Mouse (Mus musculus): ENCODE results near the gene Palm3. TPM values are rescaled to one million over a fixed set of nuclear protein-coding genes. Genes with fewer than 3 reads are reported as not detected.

Gene Palm3
- polyA plus RNA-seq, 1 experiment from 2014 or later: 6.7 TPM

GRCm38 (mm10) chr8:84038015-84038414 lies 16.7 kb downstream of the Palm3 start:
- 49% methylated on average over 5 of the region's 5 CpGs for WGBS
- Histone ChIP-seq H3K27me3 (replicated peaks) (peaks cover 21% of the 10 kb centered on the region), H3K9me3 (no peaks in the 10 kb centered on the region), H3K4me3 (replicated peaks) (no peak overlapping the region), H3K4me1 (peaks cover 8% of the 10 kb centered on the region; the same call in 1 of the 2 replicates), H3K27ac (no peak overlapping the region), H3K4me2 (no peak overlapping the region), H3K9ac (no peak overlapping the region), H3K36me3 (no peaks in the 10 kb centered on the region)
- ATAC-seq (ENCODE audit: insufficient read depth, low FRiP score, low read depth): no peak

DNA sequence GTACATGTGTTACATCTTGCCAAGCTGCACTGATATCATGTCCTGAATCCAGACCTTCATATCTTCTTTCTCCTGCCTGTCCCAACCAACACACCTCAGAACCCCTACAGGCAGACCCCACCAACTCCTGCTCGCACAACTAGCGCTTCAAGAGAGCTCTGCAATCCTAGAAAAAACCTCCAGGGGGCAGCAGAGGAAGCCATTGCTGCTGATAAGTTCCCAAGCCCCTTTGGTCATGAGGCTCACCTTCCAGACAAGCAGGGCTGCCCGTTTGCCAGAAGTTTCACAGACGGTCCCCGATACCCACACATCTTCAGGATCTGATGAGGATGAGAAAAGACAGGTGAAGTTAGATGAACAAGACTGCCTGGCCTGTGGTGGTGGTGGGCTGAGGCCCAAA lies 17.8 kb downstream of the Palm3 start:
- ATAC-seq (ENCODE audit: insufficient read depth, low FRiP score, low read depth): no peak
- H3K27ac ChIP-seq: no peak overlapping the region
- H3K9ac ChIP-seq: no peak overlapping the region
- no peaks in the 10 kb centered on the region for H3K36me3 ChIP-seq
- no peak overlapping the region for H3K4me3 ChIP-seq (replicated peaks)
- WGBS: 4% methylated on average over 5 of the region's 5 CpGs
- H3K9me3 ChIP-seq: no peaks in the 10 kb centered on the region
- no peak overlapping the region for H3K4me2 ChIP-seq
- peaks cover 31% of the 10 kb centered on the region for H3K27me3 ChIP-seq (replicated peaks)
- peaks cover 8% of the 10 kb centered on the region; the same call in 1 of the 2 replicates for H3K4me1 ChIP-seq

DNA sequence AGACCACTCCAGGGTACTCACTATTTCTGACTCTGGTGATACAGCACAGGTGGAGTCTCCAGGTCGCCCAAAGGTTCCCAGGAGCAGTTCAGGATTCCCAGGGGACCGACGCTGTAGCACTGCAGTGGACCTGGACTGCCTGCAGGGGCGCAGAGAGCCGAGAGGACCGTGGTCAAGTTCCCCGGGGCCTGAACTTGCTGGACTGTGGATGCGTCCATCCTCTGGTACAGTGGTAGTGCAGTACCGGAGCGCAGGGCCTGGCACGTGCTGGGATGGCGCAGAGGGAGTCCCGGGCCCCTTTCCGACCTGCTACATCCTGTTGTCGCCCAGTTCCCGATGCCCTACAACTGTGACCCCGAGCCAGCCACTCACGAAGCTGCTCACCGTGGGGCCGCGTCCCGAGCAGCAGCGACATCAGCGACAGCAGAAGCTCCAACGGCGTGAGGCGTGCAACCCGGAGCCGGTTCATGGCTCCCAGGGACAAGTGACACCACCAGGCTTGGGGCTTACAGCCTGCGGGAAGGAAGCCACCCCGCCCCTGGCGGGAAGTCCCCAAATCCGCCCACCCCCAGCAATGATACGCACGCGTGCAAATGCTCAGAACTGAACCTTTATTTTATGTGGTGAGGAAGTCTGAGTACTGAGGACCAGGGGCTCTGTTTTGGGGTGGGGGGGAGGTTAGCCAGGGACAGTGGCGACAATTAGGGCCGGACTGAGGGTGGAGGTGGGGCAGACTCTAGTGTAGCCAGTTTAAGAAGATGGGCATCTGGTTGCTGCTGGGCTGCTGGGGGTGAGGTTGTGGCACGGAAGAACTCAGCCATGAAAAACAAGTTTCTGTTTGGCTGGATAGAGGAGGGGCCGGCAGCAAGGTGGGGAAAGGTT lies 21.0 kb downstream of the Palm3 start, which contains the start of gene Il27ra:
Gene Il27ra, minus strand, starts transcription at position 524 of the 882 bp plus-strand sequence.
- peak; percentile 54; the same call in 1 of the 2 replicates for ATAC-seq (ENCODE audit: insufficient read depth, low FRiP score, low read depth)
- peaks cover 46% of the 10 kb centered on the region for H3K27me3 ChIP-seq (replicated peaks)
- H3K27ac ChIP-seq: no peak within 1 kb of the TSS
- peak within 1 kb of the TSS; percentile 44; the same call in 1 of the 2 replicates for H3K9ac ChIP-seq
- no peaks in the 10 kb centered on the region for H3K36me3 ChIP-seq
- H3K4me2 ChIP-seq: peak within 1 kb of the TSS; percentile 65
- peaks cover 14% of the 10 kb centered on the region for H3K4me1 ChIP-seq
- WGBS: 4% methylated on average over 40 of the region's 40 CpGs
- H3K4me3 ChIP-seq (replicated peaks): peak within 1 kb of the TSS; percentile 35
- no peaks in the 10 kb centered on the region for H3K9me3 ChIP-seq

- ATAC-seq (ENCODE audit: insufficient read depth, low FRiP score, low read depth): no peak
- Histone ChIP-seq H3K4me2 (peak overlapping the region; percentile 65), H3K4me1 (peaks cover 14% of the 10 kb centered on the region), H3K9ac (no peak overlapping the region), H3K27me3 (replicated peaks) (peaks cover 46% of the 10 kb centered on the region), H3K4me3 (replicated peaks) (peak overlapping the region; percentile 35), H3K9me3 (no peaks in the 10 kb centered on the region), H3K36me3 (no peaks in the 10 kb centered on the region), H3K27ac (no peak overlapping the region)
- WGBS: 26% methylated on average over 12 of the region's 12 CpGs
Observed at GRCm38 (mm10) chr8:84042948-84043342, 21.7 kb downstream of the Palm3 start.

GRCm38 (mm10) chr8:84044103-84044502 lies 22.8 kb downstream of the Palm3 start:
- 12% methylated on average over 7 of the region's 7 CpGs for WGBS
- H3K4me1 ChIP-seq: peaks cover 14% of the 10 kb centered on the region
- H3K4me2 ChIP-seq: no peak overlapping the region
- H3K9me3 ChIP-seq: no peaks in the 10 kb centered on the region
- H3K36me3 ChIP-seq: no peaks in the 10 kb centered on the region
- no peak overlapping the region for H3K9ac ChIP-seq
- H3K4me3 ChIP-seq (replicated peaks): no peak overlapping the region
- peaks cover 46% of the 10 kb centered on the region for H3K27me3 ChIP-seq (replicated peaks)
- ATAC-seq (ENCODE audit: insufficient read depth, low FRiP score, low read depth): no peak
- H3K27ac ChIP-seq: no peak overlapping the region

DNA sequence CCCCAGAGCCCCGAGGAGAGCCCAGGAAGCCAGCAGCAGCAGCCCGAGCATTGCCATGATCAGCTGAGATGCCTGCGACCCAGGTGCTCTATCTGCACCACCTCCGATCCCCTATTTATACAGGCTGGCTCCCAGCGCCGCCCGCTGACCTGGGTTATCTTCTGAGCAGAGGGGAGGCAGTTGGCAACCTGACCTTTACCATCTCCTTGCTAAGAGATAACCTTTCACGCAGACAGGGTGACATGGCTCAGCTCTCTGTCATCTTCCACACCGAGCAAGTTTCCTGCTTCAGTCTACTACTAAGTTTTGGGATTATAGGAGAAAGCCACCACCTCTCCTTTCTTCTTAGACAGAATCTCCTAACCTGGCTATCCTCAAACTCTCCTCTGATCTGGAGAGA lies 23.6 kb downstream of the Palm3 start, which contains the start of gene Rln3:
Gene Rln3, minus strand, starts transcription at position 101 of the 400 bp plus-strand sequence.
- no peak for ATAC-seq (ENCODE audit: insufficient read depth, low FRiP score, low read depth)
- Histone ChIP-seq H3K27me3 (replicated peaks) (peaks cover 42% of the 10 kb centered on the region), H3K9me3 (no peaks in the 10 kb centered on the region), H3K4me3 (replicated peaks) (no peak within 1 kb of the TSS), H3K4me1 (peaks cover 14% of the 10 kb centered on the region), H3K4me2 (peak within 1 kb of the TSS; percentile 23; the same call in 1 of the 2 replicates), H3K27ac (no peak within 1 kb of the TSS), H3K9ac (no peak within 1 kb of the TSS), H3K36me3 (no peaks in the 10 kb centered on the region)
- 7% methylated on average over 9 of the region's 9 CpGs for WGBS

DNA sequence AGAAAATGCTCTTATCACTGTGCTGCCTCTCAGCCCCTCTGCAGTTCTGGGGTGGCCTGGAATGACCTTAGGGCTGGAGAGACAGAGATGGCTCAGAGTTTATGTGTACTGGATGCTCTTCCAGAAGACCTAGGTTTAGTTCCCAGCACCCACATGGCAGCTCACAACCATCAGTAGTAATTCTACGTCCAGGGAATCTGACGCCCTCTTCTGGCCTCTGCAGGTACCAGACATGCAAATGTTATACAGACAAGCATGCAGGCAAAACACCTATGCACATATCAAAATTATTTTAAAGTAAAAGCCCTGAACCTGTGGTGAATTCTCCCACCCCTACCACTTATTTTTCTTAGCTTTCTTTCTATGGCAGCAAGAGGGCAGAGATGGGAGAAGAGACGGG lies 25.2 kb downstream of the Palm3 start:
- Histone ChIP-seq H3K4me3 (replicated peaks) (no peak overlapping the region), H3K9ac (no peak overlapping the region), H3K4me2 (no peak overlapping the region), H3K9me3 (no peaks in the 10 kb centered on the region), H3K36me3 (no peaks in the 10 kb centered on the region), H3K4me1 (peaks cover 14% of the 10 kb centered on the region), H3K27me3 (replicated peaks) (peaks cover 39% of the 10 kb centered on the region), H3K27ac (no peak overlapping the region)
- 77% methylated on average over 3 of the region's 3 CpGs for WGBS
- ATAC-seq (ENCODE audit: insufficient read depth, low FRiP score, low read depth): no peak

- no peak overlapping the region for H3K27ac ChIP-seq
- peaks cover 23% of the 10 kb centered on the region for H3K27me3 ChIP-seq (replicated peaks)
- H3K9ac ChIP-seq: no peak overlapping the region
- WGBS: 62% methylated on average over 5 of the region's 5 CpGs
- no peak overlapping the region for H3K4me2 ChIP-seq
- no peak for ATAC-seq (ENCODE audit: insufficient read depth, low FRiP score, low read depth)
- no peaks in the 10 kb centered on the region for H3K9me3 ChIP-seq
- no peak overlapping the region for H3K4me3 ChIP-seq (replicated peaks)
- H3K4me1 ChIP-seq: peaks cover 6% of the 10 kb centered on the region; the same call in 1 of the 2 replicates
- no peaks in the 10 kb centered on the region for H3K36me3 ChIP-seq
Observed at GRCm38 (mm10) chr8:84048171-84048570, 26.9 kb downstream of the Palm3 start.

DNA sequence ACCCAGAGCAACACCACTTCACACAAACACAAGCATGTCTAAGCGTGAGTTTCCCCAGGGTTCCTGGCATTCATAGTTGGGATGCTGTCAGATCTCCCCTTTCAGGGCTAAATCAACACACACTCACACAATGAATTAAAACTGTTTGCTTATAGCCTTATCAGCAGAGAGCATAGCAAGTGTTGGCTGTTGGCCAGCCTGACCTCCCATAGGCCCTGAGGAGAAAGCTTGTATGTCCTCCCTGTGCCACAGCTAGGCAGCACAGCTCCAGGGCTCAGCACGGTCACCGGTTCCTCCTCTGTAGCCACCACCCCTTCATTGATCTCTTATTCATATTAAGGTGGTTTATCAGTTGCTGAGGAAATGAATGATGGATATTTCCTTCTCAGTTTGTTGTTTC lies 31.5 kb downstream of the Palm3 start:
- Histone ChIP-seq H3K9ac (no peak overlapping the region), H3K4me2 (no peak overlapping the region), H3K4me3 (replicated peaks) (no peak overlapping the region), H3K27ac (no peak overlapping the region), H3K9me3 (no peaks in the 10 kb centered on the region), H3K36me3 (no peaks in the 10 kb centered on the region), H3K4me1 (no peaks in the 10 kb centered on the region), H3K27me3 (replicated peaks) (no peaks in the 10 kb centered on the region; the same call in 1 of the 2 replicates)
- ATAC-seq (ENCODE audit: insufficient read depth, low FRiP score, low read depth): peak; percentile 89
- 45% methylated on average over 3 of the region's 3 CpGs for WGBS

DNA sequence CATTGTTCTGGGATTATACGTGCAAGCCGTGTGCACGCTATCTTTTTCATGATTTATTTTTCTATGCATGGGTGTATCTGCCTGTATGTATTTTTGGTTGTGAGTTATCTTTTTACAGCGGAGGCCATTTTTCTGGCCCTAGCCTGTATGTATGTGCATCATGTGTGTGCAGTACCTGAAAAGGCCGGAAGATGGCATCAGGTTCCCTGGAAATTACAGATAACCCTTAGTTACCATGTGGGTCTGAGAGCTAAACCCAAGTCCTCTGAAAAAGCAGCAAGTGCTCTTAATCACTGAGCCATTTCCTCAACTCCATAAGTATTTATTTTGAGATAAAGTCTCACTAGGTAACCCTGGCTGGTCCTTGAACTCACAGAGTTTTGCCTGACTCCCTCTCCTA lies 32.0 kb downstream of the Palm3 start:
- no peaks in the 10 kb centered on the region for H3K9me3 ChIP-seq
- H3K27ac ChIP-seq: no peak overlapping the region
- no peaks in the 10 kb centered on the region; the same call in 1 of the 2 replicates for H3K27me3 ChIP-seq (replicated peaks)
- no peak overlapping the region for H3K4me3 ChIP-seq (replicated peaks)
- no peak overlapping the region for H3K4me2 ChIP-seq
- no peak for ATAC-seq (ENCODE audit: insufficient read depth, low FRiP score, low read depth)
- no peak overlapping the region for H3K9ac ChIP-seq
- no peaks in the 10 kb centered on the region for H3K4me1 ChIP-seq
- no peaks in the 10 kb centered on the region for H3K36me3 ChIP-seq
- WGBS: 83% methylated on average over 5 of the region's 5 CpGs

- 88% methylated on average over 1 of the region's 1 CpGs for WGBS
Observed at GRCm38 (mm10) chr8:84057827-84058226, 36.6 kb downstream of the Palm3 start.

DNA sequence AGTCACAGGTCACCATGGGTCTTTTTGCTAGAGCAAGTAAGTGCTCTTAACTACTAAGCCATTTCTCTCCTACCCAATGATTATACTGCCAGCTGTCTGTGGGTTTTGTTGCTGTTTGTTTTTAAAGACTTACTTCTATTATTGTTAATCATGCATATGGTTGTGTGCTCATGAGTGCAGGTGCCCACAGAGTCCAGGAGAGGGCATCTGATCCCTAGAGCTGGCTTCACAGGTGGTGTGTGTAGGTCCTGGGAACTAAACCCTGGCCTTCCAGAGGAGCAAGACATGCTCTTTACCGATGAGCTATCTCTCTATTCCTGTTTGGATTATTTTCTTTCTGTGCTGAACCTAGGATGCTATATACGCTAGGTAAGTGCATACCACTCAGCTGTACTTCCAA lies 38.0 kb downstream of the Palm3 start:
- no peak overlapping the region for H3K27ac ChIP-seq
- WGBS: 90% methylated on average over 2 of the region's 2 CpGs
- no peak overlapping the region for H3K4me2 ChIP-seq
- no peak overlapping the region for H3K9ac ChIP-seq
- no peaks in the 10 kb centered on the region for H3K9me3 ChIP-seq
- no peaks in the 10 kb centered on the region for H3K36me3 ChIP-seq
- H3K4me1 ChIP-seq: no peaks in the 10 kb centered on the region
- ATAC-seq (ENCODE audit: insufficient read depth, low FRiP score, low read depth): no peak
- no peaks in the 10 kb centered on the region for H3K27me3 ChIP-seq (replicated peaks)
- no peak overlapping the region for H3K4me3 ChIP-seq (replicated peaks)

More at GRCm38 (mm10) chr8:84057827-84058226, 36.6 kb downstream of the Palm3 start:
- ATAC-seq (ENCODE audit: insufficient read depth, low FRiP score, low read depth): peak; percentile 50; the same call in 1 of the 2 replicates
- H3K9ac ChIP-seq: no peak overlapping the region
- H3K4me3 ChIP-seq (replicated peaks): no peak overlapping the region
- H3K27ac ChIP-seq: no peak overlapping the region
- no peak overlapping the region for H3K4me2 ChIP-seq
- H3K36me3 ChIP-seq: no peaks in the 10 kb centered on the region
- H3K27me3 ChIP-seq (replicated peaks): no peaks in the 10 kb centered on the region
- H3K9me3 ChIP-seq: no peaks in the 10 kb centered on the region
- H3K4me1 ChIP-seq: no peaks in the 10 kb centered on the region

Measured in stomach, embryonic 15.5 days (tissue).